Mouse (Mus musculus) heart, adult 11 months (tissue): Measurements from ENCODE around the gene Wnt2.
A peak's percentile ranks its signal among the peaks of the same experiment; 100 is the strongest.

Source experiments
- DNase-seq: peaks from one replicate; pipeline ENCODE4 v3.0.0; 2022

The Wnt2 gene

DNA sequence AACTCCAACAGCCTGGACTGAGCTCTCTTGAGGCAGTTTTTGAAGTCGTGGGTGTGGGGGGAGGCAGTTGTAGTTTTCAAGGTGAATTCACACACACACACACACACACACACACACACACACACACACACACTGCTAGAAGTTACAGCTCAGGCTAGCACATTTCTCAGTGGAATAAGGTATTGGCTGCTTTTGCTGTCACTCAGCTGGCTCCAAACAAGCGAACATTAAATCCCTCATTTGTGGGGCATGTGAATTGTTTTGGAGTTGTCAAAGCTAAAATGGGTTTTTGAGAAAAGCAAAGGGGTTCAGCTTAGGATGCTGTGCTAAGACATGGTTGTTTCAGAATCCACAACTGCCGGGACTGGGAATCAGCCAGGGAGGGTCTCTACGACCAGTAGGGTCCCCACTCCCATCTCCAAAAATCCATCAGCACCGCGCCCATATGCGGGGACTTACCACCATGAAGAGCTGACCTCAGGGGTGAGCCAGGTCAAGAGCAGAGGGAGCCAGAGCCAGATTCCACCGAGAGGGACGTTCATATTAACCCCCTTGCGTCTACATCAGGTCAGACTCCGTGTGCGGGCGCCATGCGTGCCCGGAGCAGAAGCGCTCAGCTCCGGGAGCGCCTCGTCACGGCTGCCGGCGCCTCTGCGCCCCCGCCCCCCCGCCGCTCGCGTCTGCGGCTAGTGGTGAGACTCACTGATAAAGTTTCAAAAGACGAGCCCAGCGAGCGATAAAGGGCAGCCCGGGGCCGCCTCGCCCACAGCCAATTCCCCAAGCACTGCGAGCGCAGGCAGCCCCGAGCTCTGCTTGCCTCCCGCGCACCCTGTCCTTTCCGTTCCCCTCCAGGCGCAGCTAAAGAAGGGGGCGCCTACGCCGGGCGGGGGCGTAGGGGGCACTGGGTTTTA is at the start of gene Wnt2:
Gene Wnt2 (minus strand): TSS at position 840 of the 911 bp plus-strand sequence.
- peak; percentile 88 for DNase-seq

DNA sequence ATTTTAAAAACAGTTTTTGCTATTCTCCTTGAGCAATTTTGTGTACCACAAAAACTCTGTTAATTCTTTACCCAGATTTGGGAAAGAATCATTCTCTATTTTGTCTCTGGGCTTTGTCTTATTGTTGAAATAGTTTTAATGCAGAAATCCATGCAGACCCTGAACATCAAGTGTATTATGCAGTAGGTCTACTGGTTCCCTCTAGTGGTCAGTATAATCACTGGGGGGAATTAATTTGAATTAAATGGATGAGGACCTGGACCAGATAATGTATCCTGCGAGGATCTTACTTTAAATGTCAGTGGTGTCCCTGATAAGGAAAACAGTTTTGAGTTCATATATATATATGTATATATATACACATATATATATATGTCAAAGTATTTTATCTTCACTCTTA is 48.2 kb upstream of the Wnt2 start:
- DNase-seq: no peak

DNA sequence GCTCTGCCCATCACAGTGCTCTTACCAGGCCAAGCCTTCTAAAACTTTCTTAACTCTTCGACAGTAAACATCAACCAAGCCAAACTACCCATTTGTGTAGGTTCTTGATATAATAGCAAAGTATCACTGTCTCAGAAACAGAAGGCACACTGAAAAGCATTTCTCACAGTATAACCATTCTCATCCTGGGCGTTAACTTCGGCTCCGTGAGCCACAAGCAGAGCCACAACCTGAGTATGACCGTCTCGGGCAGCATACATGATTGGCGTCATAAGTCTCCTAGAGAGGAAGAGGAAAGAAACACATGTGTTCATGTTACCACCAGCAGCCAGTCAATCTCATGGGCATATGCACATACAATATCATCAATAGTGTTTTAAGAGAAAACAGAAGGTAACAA is 46.6 kb upstream of the Wnt2 start:
- DNase-seq: no peak

DNA sequence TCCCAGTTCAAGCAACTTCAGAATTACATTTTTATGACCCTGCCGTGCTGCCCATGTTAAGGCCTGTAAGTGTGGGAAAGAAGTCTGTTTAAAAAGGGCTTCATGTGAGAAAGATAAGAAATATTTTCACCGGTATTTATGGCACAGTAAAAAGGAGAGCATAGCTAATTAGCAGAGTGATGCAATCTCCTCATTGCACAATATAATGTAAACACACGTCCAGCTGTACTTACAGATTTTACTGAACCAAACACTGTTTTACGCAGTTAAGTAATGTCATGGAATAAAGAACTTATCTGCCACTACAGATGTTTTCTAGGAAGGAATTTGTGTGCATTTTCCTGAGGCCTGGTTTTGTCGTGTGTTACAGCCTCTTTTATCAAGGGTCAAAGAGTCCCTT is 46.2 kb upstream of the Wnt2 start:
- no peak for DNase-seq

DNA sequence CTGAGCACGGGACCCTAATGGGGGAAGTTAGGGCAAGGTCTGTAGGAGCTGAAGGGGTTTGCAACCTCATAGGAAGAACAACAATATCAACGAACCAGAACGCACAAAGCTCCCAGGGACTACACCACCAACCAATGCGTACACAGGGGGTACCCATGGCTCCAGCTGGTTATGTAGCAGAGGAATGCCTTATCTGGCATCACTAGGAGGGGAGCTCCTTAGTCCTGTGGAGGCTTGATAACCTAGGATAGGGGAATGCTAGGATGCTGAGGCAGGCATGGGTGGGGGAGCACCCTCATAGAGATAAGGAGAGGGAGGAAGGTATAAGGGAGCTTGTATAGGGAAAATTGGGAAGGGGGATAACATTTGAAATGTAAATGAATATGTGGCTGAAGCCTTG is 27.5 kb upstream of the Wnt2 start:
- DNase-seq: peak; percentile 75

DNA sequence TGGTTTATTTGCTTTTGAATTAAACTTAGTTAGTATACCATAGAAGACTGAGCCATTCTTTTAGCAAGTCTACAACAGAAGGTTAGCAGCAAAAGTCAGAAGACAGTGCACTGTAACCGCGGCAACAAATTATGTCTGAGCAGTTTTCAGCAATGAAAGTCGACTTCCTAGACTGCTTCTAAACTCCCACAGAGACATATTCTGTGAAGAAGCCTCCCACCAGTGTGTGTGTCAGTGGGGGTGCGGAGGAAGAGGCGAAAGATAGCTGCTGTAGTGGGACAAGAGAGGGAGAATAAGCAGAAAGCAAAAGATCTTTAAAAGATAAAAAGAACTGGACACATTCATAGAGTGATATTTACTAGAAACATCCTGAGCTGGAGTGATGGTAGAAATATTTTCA is 21.3 kb upstream of the Wnt2 start:
- no peak for DNase-seq

DNA sequence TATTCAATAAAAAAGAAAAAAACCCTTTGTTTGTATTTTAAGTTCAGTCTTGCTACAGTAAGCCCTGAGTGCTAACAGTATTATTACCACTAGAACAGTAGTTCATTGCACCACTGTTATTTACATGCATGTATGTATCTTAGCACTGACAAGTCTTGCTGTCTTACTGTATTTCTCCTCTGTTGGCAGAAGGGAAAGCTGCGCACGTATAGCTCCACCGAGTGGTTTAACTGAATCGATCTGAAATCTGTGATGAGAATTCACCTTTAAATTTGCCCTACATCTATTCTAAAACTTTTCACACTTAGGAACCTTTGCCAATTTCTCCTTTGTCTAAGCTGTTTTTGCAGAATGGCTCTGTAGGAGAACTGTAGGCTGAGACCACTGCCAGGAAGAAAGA is 13.9 kb upstream of the Wnt2 start:
- no peak for DNase-seq

DNA sequence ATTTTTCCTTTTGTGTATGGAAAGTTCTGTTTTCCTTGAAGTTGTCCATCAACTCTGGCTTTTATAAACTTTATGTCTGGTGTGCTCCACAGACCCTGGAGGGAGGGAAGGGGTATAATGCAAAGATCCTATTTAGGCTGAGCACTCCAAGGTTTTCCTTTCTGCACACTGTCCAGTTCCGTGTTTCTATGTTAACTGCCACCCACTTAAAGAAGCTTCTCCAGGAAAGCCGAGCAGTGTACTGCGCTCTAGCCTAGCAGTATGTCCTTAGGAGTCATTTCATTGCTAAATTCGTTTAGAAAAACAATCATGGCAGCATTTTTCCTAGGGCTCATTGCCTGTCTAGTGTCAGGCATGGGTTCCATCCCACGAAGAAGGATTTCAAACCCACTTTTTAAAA is 12.8 kb upstream of the Wnt2 start:
- no peak for DNase-seq

DNA sequence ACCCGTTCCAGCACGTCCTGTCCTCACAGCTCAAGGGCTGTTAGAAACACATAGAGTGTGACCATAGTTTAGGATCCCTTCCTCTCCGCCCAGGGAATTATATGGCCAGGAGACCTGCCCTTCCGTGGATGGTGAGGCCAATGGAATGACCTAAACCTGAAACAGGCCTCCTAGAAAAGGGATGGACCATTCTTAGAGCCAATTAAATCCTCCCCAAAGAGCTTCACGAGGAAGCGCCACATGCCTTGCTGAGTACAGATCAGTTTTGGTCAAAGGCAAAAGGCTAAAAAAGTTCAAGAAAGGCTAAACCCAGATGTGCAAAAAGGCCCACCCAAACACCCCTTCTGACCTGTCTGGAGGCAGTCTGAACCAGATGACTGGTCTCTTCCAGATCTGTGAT is 1.9 kb upstream of the Wnt2 start:
- peak; percentile 81 for DNase-seq

DNA sequence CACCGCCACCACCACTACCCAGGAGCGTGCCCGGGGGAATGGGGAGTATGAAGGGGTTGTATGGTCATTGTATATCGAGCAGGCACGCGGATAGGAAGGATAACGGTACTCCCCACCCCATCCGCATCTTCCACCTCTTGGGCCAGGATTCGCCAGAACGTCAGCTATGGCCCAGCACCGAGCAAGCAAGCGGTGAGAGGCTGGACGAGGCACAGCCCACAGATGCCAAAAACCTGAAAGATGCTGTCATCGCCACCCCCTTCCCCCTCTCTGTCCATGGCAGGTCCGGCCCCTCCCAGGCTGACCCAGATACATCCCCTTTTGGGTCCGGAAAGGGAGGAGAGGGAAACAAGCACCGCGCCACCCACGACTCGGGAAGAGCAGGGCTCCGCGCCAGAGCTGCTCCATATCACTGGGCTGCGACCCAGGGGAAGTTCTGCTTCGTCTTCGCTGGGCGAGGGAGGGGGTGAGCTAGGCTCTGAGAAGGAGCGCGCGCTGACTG is 1.2 kb upstream of the Wnt2 start:
- peak; percentile 97 for DNase-seq

DNA sequence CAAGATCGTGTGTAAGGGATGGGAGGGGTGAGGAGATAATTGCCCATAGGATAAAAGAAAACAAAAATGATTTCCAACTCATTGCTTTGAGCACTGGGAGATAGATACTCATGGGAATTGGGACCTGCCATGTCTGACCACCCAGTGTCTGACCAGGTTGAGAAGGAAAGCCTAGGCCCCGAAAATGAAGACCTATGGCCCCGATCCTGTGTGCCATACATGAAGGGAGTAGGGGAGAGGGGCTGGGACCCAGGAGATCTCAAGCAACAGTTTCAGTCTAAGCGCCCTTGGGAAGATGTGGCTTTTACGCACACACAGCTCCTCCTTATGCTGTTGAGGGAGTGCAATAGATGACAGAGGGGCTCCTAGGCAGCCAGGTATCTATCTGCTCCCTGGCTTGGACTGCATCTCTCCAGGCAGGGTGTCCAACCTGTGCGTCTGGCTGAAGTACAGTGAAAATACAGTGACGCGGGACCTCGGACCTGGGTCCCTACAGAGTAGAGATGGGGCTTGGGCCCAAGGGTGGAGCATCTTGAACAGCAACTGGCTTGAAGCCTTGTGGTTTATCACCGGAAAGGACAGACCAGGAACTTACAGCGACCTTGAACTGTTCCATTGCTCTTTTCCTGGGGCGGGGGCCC is 603 bp upstream of the Wnt2 start:
- peak; percentile 71 for DNase-seq

DNA sequence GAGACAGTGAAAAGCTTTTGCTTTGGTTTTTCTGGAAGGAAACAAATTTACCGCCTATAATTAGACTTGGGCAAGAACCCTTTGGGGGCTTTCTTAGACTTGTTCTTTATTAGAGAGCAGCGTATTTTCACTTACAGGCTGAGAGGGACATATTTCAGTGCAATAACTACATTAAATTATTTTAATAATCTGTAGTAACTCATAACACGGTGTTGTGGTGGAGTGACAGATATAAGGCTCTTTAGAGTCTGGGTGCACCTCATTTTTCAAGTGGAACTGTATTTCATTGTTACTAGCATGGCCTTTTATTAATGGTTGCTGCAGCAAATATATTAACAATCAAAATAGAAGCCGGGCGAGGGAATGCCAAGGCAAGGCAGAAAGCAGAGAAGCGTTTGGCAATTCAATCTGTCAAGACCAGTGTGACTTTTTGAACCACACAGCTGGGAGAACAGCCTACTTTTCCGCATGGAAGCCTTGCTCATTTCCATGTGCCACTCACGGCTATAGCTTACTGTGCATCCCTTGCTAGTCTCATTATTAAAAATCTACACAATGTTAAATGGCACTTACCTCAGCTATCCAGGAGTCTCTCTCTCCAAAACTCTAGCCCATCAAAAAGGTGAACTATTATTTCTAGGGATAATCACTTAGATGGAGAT is 6.1 kb downstream of the Wnt2 start:
- no peak for DNase-seq

DNA sequence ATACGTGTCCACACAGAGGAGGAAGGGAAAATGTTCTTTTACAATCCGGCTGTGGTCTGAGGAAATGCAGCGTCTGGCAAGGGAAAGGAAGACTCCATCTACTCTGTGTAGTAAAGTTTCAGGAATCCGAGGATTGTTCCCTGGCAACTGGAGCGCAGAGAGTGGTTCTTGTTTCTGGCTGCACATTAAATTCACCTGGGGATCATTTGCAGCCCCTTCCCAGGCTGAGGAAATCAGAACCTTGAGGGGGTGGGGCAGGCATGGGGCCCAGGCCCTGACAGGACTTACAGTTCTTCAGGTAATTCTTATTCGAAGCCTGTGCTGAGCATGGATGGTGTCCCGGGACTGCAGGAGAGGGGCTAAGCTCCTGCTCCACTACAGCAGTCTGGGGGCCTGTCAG is 17.0 kb downstream of the Wnt2 start:
- DNase-seq: peak; percentile 71

DNA sequence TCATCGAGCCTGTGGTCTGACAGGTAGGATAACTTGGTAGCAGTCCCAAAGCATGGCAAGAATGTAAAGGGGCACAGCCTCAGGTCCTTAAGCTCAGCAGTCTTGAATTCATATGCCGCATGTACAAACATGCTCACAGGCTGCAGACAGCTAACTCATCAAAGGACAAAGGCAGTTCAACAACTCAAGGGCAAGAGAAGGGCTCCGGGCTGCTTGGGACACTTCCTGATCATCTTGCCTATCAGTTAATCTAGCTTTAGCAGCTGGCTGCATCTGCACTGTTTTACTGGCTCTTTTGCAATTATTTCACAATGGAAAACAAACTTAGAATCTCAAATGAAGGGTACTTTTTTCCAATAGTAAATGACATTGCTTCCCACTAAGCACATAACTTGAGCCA is 23.0 kb downstream of the Wnt2 start:
- DNase-seq: no peak

DNA sequence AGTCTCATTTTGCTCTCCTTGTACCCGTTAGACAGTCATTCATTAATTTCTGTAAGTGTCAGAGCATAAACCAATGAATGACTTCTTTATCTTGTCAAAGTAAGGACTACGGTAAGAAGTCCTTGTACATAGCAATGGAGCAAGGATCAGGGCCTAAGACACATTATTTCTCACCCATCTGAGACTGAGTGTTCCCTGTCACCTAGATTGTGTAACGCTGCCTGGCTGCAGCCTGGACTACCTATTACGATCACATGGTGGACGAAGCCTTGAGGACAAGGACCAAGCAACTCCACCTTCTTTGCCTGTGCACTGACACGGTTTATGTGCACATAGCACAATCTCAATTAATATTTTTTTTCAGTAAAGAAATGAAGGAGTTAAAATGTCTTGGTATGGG is 28.3 kb downstream of the Wnt2 start:
- DNase-seq: peak; percentile 59

DNA sequence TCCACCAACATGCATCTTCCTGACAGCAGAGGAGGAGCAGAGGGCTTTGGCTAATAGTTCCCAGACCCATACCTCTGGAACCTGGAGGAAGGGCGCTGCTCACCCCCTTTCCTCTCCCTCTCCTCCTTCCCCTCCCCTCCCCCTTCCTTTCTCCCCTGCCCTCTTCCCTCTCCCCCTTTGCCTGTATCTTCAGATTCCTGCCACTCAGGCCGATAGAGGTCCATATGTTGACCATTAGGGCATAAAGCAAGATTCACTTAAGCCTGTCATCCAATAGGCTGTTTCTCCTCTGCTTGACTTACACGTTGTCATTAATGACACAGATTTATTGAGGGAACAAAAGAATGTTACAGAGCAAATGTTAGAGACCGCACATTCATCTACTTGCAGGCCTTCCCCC is 31.9 kb downstream of the Wnt2 start:
- DNase-seq: no peak

DNA sequence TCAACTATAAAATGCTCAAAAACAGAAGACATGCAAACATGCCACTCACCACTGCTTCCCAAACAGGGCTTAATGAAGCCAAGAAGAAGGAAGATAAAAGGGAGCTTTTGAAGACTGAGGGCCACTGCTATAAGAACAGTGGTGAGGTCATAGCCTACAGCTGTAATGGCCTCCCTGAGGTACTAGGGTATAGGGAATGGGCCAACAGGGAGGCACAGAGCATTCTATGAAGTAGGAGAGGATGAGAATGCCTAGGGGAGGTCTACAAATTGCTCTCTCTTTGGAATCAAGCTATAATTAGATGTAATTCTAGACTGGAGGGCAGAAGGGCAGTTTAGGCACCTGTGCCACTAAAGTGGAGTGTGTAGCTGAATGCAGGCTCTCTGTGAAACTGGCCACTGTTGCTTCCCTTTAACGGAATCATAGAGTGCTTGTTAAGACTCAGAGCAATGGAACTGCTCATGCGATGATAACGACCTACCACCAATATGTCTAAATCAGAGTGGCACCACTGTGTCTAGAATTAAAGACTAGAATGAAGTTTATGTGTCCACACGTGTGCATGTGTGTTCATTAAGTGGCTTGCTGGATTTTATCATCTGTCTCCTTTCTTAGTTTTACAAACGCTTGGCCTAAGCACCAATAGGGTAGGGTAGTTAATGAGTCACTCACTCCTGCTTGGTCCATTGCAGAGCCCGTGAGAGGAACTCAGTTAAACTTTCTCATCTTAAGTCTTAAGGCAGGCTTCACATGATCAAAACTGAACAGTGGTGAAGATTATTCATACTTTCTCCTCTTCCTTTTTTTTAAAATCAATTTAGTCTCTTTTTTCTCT is 35.2 kb downstream of the Wnt2 start:
- DNase-seq: no peak

DNA sequence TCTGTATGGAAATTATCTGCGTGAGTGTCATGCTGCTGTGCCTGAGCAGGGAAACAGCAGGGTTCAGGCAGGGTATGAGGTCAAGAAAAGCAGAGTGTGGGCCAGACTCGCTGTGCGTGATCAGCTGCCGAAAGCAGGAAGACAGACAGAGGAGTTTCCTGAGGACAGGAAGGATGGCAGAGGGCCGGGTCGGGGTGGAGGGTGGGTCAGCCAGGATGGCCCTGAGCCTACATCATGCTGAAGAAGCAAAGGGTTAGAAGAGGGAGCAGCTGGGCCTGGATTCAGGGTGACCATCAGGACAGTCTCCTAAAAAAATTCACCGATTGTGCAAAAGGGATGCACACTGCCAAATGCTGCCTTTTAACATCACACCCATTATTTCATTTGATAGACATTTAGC is 38.8 kb downstream of the Wnt2 start:
- DNase-seq: no peak

DNA sequence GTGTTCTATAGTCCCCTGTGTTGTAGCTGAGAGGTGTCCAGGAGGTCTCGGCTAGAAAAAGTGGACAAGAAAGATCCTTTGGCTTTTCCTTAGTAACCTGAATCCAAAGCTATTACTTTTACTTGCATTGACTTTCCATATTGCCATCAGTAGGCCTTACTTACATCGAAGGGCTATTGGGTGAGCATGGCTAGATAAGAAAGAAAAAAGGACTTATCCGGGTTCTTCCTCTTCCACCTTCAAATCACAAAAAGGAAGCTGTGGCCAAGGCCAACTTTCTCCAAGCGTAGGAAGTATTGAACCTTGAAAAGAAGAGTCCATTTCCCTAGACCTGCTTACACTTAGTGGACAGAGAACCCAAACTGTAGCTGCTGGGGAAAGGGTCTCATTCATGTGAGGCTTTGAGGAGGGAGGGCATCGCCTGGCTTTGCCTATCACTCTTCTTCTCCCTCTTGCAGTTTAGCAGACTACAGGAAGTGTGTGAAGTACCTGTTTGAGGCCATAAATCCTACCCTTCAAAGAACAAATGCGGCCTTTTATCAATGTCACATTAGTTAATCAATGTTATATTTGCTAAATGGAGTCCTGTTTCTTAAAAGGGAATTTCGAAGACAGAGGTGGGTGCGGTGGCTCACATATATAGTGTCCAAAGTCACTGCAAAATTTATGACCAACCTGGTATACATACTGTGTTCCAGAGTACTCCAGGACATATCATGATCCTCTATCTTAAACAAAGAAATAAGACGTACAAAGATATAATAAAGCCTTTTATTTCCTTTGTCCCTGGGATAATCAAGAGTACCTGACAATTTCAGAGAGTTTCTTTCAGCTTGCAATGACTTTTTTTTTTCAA is 40.0 kb downstream of the Wnt2 start:
- no peak for DNase-seq

DNA sequence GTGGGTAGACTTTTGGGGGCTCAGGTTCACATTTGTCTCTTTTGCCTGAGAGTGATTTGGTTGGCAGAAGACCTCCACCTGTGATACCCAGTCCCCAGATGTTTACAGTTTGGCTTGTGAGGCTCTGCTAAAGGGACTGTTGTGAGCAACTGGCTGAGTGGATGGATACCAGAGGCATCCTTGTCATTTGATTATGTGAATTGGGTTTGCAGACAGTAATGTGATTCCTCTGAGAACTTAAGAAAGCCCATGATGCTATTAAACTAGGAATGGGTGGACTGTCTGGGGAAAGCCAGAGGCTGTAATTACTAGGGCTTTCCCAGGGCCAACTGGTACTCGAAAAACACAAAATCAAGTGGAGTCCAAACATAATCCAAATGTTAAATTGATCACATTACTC is 51.0 kb downstream of the Wnt2 start:
- DNase-seq: no peak

DNA sequence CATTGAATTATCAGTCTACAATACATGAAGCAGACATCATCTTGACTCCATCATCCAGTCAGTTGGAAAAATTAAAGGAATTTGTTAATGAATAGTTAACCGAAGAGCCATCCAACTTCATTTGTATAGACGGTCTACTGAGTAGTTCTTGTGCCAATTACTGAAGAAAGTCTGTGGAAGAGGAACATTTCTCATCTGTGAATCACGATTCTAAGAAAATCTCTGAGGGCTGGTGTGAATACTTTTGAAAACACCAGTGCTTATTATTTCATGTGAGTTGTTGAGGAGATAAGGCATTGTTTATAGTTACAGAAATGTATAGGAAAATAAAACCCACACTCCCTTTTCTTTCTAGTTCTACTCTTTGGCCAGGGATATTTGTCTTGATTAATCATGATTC is 51.5 kb downstream of the Wnt2 start:
- no peak for DNase-seq

DNA sequence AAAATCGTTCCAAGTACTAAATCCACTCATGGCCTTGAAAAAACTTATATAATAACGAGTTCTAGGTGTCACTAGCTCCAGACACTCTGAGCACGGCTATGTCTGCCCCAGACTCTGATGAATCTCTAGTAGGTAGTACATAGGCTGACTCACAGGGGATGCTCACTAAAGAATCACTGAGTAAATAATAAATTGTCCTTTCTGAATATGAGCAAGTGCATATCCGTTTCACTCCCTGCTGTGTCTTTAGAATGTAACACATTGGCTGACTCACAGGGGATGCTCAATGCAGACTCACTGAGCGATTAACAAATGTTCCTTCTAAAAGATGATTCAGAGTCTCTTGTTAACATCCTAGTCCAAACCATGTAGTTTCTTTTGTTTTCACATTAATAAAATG is 52.1 kb downstream of the Wnt2 start:
- no peak for DNase-seq
